Mouse (Mus musculus) regulatory T cell (primary cell): ENCODE measurements around the gene 5730596B20Rik.

Experiments
- in situ Hi-C: fragments of 300-600 bp; cut with MboI, MseI; formaldehyde crosslinking; loops from one replicate; pipeline ENCODE4 v1.15.1; 2025; ENCODE audit warnings: high pct_unique_total_duplicates

The 5730596B20Rik gene

DNA sequence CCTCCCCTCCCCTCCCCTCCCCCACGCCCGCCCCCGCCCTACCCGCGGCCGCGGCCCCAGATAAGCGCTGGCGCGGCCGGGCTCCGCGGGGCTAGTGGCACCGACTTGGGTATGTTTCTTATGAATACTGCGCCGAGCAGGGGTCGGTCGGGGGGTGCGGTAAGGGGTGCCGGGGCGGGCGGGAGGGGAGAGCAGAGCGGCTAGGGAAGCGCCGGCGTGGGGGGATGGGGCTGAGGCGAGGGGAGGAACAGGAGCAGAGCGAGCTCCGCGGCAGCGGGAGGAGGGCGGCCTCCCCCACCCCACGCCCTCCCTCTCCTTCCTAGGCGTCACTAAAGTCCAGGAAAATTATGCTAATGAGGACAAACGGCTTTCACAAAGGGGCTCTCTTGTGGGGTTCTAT is 1.4 kb upstream of the 5730596B20Rik start:
- in situ Hi-C loops, result no loop called here

DNA sequence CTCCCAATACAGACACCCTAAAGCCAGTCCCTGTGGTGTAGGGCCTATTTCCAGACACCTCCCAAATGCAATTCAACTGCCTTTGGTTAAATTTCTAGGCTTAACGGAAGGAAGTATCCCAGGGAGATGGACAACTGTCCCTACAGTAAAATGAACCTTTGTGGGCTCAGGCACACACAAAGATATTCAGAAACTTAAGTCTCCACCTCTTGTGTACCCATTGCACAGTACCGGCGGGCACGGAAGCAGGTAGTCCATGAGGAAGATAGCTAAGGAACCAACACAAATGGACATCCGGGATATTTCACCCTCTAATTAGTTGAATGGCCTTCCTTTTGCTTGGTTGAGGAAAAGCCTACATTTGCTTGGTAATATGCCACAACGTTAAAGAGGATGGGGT is 907 bp upstream of the 5730596B20Rik start:
- in situ Hi-C loops, result no loop called here

GRCm38 (mm10) chr6:52177806-52178205 is 508 bp downstream of the 5730596B20Rik start:
- in situ Hi-C loops, result no loop called here

GRCm38 (mm10) chr6:52178918-52179665 is 1.8 kb downstream of the 5730596B20Rik start:
- in situ Hi-C loops, result no loop called here

DNA sequence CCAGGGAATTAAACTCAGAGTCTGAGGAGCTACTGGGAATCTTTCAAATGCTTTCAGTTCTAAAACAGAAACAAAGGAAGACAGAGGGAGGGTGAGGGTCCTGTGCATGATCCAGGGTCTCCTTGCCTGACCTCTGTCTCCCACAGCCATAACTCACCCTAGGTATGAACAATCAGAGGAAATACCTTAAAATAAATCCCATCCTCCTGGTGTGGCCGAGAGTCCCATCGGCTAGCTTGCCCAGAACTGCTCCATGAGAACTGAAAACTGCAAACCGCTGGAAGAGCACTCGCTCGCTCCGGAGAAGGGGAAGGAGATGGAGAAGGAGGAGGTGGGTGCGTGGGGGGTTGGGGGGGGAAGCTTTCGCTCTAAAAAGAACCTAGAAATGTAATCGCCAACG is 2.4 kb downstream of the 5730596B20Rik start:
- in situ Hi-C loops, result no loop called here

DNA sequence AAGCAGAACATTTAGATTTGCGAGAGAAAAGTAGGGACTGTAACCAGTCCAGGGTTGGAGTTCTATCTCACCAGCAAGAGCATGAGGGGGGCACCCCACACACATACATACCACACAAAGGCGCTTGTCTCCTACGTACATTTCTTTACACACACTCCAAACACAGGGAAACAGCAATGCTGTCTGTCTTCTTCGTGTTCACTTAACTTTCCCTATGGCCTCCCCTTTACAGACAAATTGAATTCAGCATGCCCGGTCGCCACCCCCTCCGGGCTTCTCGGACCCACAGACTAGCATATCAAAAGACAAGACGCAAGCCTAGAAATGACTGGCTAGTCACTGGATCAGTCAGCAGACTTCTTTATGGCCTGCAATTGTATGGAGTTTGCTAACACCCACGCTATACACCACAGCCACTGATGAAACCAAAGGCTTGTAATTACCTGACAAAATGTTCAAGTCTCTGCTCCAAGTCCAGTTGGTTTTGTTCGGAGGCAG is 3.0 kb downstream of the 5730596B20Rik start:
- in situ Hi-C loops, result no loop called here

DNA sequence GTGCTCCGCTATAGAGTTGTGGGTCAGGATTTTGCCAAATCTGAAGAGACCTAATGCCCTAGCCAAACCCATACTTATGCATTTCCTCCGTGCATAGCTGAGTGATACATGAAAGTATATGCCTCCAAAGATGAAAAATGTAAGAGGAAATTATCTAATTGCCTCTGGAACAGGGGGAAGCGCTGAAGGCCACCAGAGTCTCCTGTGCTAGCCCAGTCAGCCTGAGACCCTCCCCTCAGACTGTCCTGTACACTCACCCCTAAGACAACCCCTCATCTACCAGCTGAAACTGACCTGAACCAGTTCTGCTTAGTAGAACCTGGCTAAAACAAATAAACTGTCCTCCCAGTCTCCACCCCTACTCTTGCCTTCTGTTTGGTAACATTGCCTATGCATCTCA is 3.4 kb downstream of the 5730596B20Rik start:
- in situ Hi-C loops, result no loop called here

DNA sequence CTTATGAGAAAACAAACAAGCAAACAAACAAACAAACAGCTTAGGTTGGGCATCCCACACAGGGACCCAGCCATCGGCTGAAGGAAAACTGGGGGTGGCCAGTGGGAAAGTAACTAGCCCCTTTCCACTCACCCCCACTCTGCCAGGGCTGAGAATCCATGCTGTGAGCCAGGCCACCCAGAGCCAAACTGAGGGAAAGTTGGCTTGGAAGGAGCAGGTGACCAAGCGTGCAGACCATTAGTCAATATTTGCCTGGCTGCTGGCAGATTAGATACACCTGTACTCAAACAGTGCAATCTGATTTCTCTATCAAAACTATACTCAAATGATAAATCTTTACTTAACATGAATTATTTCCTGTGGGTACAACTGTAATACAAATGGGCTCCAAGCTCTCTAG is 4.7 kb downstream of the 5730596B20Rik start:
- in situ Hi-C loops, result no loop called here

GRCm38 (mm10) chr6:52182793-52183192 is 5.5 kb downstream of the 5730596B20Rik start:
- in situ Hi-C loops, result no loop called here

GRCm38 (mm10) chr6:52183311-52184080 is 6.2 kb downstream of the 5730596B20Rik start:
- in situ Hi-C loops, result no loop called here

DNA sequence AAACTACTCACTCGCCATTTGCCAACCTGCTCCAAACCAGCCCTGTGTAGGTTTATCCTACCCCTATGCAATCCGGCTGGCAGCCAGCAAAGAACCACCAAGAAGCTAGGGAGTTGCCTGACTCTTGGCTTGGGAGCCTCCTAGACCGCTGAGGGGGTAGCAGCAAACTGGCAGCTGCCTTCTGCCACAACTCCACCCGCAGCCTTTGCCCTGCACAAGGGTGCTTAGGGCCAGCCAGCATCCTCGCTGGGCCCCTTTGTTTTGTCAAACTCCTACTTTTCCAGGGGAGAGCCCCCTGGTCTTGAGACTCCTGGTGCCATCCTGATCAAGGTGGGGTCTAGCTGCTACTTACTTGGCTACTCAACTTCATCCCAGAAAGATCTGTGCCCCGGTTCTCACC is 7.4 kb downstream of the 5730596B20Rik start:
- in situ Hi-C loops, result no loop called here

- in situ Hi-C loops, result no loop called here
Observed at GRCm38 (mm10) chr6:52185222-52185621, 7.9 kb downstream of the 5730596B20Rik start.

DNA sequence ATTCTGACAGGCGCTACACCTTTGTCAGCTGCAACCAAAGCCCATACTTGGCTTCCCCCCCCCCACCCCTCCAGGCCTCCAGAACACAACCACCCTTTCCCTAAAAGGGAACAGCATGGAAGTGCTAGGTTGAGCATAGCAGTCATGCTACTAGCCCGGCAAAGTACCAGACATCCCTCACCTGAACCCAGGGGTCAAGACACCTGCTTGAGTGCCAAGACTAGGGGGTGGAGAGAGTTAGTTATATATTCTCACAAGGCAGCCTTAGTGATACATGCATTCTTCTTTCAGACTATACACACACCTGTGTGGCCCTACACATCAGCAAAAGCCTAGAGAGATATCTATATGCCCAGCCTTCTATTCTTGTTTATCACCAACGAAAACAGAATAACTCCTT is 8.5 kb downstream of the 5730596B20Rik start:
- in situ Hi-C loops, result no loop called here

GRCm38 (mm10) chr6:52186500-52186899 is 9.2 kb downstream of the 5730596B20Rik start:
- in situ Hi-C loops, result no loop called here

GRCm38 (mm10) chr6:52189172-52189591 is 11.9 kb downstream of the 5730596B20Rik start:
- in situ Hi-C loops, result no loop called here

- in situ Hi-C loops, result no loop called here
Observed at GRCm38 (mm10) chr6:52189909-52190308, 12.6 kb downstream of the 5730596B20Rik start.

DNA sequence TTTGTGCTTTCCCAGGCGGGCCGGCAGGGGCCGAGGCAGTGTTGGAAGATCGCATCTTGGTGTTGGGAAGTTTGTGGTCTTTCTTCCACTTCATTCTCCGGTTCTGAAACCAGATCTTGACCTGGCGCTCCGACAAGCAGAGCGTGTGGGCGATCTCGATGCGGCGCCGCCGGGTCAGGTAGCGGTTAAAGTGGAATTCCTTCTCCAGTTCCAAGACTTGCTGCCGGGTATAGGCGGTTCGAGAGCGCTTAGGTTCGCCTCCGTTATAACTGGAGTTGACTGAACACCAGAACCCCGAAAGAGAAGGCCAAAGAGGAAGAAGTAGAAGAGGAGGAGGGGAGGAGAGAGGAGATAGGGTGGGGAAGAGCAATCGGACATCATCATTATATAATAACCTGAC is 13.1 kb downstream of the 5730596B20Rik start:
- in situ Hi-C loops, result no loop called here

- in situ Hi-C loops, result no loop called here
Observed at GRCm38 (mm10) chr6:52190906-52191810, 13.9 kb downstream of the 5730596B20Rik start, which contains the start of gene Hoxa4. TSS of gene Hoxa4 (minus strand) at chr6:52191753.

- in situ Hi-C loops, result no loop called here
Observed at GRCm38 (mm10) chr6:52191860-52192550, 14.7 kb downstream of the 5730596B20Rik start.

- in situ Hi-C loops, result no loop called here
Observed at GRCm38 (mm10) chr6:52194690-52195089, 17.4 kb downstream of the 5730596B20Rik start.

GRCm38 (mm10) chr6:52196811-52197210 is 19.5 kb downstream of the 5730596B20Rik start:
- in situ Hi-C loops, result no loop called here
